In genomic region chrX:23673193-23673592, GRCm38 (mm10) we compare ENCODE assay signal across 12 mouse cellular contexts.
"Had no signal": no experiment of that assay in that cellular context is flagged by ENCODE, and none has a peak within 500 bp of the region (broad histone marks: within the 10 kb centered on the region; RNA-seq: fewer than 3 reads in every experiment).

No protein-coding gene starts in this region.

- H3K9ac ChIP-seq: limb, embryonic 13.5 days; liver, embryonic 14.5 days; stomach, embryonic 15.5 days had no signal

- H3K27ac ChIP-seq: limb, embryonic 13.5 days; liver, embryonic 14.5 days; midbrain, embryonic 10.5 days; stomach, embryonic 15.5 days had no signal

- H3K9me3 ChIP-seq: limb, embryonic 13.5 days; midbrain, embryonic 10.5 days; stomach, embryonic 15.5 days had no signal

- DNase-seq: kidney, adult 11 months; kidney, postnatal 14 days; left cerebral cortex, postnatal 4 days; lung, adult 18-20 months; midbrain, embryonic 14.5 days; right cerebral cortex, adult 18-20 months; right cerebral cortex, postnatal 25 days; thymus, adult 2 months had no signal

- H3K4me3 ChIP-seq: limb, embryonic 13.5 days; midbrain, embryonic 10.5 days; stomach, embryonic 15.5 days had no signal

- H3K36me3 ChIP-seq: limb, embryonic 13.5 days; midbrain, embryonic 10.5 days; stomach, embryonic 15.5 days had no signal

- H3K4me1 ChIP-seq: limb, embryonic 13.5 days; midbrain, embryonic 10.5 days; stomach, embryonic 15.5 days had no signal

- H3K4me2 ChIP-seq: limb, embryonic 13.5 days; stomach, embryonic 15.5 days had no signal

- H3K27me3 ChIP-seq: limb, embryonic 13.5 days; stomach, embryonic 15.5 days had no signal
